Mouse (Mus musculus) olfactory bulb, adult 2 months (tissue): ENCODE measurements at regions not wholly inside any gene's neighbourhood (a gene's known extent, or its start where the extent isn't known, plus 50 kb on each side); places are given as distances from the start of the nearest gene placed in this dataset.

Source experiments
- CTCF ChIP-seq: fragments of 200-500 bp; IDR thresholded peaks from 2 replicates; pipeline ENCODE4 v1.5.1; 2012; ENCODE audit warnings: low read depth, mild to moderate bottlenecking, low read length, moderate library complexity; ENCODE audit not compliant: insufficient read depth
- POLR2A ChIP-seq: fragments of 200-500 bp; IDR thresholded peaks from 2 replicates; pipeline ENCODE4 v1.6.1; 2012; ENCODE audit warnings: mild to moderate bottlenecking, low read depth, low read length, moderate library complexity; ENCODE audit not compliant: insufficient read depth

DNA sequence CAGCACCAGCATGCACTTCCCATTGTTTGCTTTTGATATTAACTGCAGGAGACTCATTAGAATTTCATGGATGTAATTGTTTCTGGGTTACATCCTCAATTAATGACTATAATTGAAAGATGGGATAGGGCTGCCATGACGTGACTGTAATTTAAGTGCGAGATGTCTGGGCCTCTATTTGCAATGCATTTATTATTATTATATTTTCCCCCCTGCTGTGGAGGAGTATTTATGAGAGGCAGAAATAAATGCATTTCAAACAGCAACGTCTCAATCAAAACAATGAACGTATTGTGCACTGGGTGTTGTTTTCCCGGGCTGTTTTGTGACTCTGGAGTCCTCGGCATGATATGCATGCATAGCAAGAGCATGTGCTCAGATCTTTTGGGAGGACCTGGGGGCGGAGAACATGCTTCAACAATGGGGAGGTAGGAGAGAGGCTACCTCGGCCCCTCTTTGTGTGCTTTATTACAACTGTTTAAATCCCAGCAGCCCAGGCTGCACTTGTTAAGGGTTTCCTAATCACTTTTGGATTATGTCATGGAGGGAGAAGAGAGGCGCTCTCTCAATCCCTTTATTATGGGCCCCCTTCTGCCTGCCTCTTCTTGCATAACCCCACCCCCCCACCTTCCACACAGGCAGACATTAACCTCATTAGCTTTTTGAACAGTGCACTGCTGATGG lies 364.2 kb downstream of the Btg1 start:
- no peak for TF ChIP-seq POLR2A
- TF ChIP-seq CTCF, result no peak
